Mouse (Mus musculus) telencephalon, adult 2 months (tissue): Measurements from ENCODE around the gene Ttc30a1.

Source experiments
- DNase-seq: peaks from one replicate; pipeline ENCODE4 v3.0.0-alpha.2; 2011; ENCODE audit warnings: low read depth, low spot score

Ttc30a1 gene

DNA sequence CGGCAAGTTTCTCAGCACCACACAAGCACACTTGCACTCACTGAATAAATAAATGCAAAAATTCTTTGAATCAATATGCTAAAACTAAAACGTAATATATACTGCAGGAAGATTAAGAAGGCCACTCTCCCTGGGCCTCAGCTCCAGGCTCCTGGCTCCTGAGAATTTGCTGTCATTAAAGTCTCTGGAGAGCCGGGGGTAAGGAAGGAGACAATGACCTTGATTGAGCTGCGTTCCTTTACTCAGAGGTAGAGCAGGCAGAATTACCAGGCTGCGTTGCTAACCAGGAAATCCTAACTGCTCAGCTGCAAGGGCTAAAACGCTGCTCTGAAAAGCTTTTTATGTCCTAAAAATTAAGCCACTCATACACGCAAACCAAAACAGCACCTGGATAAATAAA lies 48.2 kb downstream of the Ttc30a1 start:
- DNase-seq, result no peak

DNA sequence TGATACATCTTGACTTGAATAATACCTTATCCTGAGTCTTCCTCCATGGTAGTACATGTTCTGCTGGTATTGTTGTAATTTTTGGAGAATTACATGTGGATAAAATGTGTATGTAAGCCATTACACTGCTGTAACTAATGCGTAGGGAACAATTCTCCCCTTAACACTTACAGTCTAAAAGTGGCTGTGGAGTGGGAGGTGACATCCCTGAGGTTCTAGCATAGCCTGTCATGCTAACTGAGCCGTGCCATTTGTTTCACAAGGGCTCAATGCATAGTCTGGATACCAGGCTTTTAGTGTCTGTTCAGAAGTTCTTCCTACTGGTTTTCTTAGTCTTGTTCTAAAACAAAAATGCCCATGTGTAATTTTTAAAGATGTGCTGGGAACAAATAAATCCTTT lies 50.8 kb downstream of the Ttc30a1 start:
- DNase-seq, result peak; percentile 70

DNA sequence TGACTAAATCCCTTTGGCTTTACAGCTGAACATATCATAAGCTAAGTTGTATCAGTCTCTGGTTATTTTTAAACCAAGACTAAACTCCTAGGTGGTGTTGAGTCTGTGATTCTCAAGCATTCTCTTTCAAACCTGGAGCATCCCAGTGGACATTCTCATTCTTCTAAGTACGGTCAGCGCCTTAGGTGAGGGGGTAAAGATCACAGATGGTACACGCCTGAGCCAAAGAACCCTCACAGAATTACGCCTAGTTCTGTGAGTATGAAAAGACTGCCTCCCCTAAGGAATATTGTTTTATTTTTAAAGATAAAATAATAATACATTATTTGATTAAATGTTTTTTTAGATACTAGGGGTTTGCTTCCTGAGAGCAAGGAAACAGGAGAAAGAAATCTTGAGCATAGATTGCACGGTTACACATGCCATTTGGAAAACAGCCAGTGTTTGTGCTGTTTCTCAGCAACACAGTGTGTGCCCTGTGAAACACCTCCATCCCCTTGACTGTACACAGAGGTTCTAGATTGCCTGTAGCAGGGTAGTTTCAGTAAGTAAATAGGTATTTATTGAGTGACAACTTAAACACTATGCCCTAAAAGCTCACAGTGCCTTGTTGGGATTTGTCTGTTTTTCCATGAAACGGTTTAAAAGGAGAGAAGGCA lies 51.9 kb downstream of the Ttc30a1 start:
- no peak for DNase-seq

DNA sequence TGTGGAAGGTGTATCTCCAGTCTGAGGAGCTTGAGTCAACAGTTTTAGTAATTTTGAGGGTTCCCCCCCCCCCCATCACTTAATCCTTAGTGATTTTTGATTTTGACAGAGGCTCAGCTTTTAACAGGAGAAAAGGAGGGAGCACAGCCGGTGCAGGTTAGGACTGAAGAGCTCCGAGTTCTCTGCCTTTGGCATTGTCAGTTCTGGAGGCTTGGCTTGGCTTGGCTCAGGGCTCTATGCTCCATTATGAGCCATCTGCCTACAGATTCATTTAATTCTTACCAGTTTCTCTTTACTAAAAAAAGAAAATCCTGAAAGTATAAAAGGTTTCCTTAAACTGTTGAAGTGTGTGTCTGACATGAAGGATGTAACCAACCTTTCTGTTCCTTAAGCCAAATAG lies 52.6 kb downstream of the Ttc30a1 start:
- DNase-seq, result no peak
